Mouse (Mus musculus) heart, adult 9 months (tissue): Measurements from ENCODE around the gene Dnm2.
A peak's percentile ranks its signal among the peaks of the same experiment; 100 is the strongest.
"Not testable (repeated sequence)": the region's sequence is repeated elsewhere in the genome, so short reads cannot be mapped to it uniquely, and the experiment has no call there.

Experiments used
- DNase-seq, 2 experiments: peaks; one replicate each; pipeline ENCODE4 v3.0.0; 2022; ENCODE audit warnings: low spot score in 2 of 2

Dnm2 gene

DNA sequence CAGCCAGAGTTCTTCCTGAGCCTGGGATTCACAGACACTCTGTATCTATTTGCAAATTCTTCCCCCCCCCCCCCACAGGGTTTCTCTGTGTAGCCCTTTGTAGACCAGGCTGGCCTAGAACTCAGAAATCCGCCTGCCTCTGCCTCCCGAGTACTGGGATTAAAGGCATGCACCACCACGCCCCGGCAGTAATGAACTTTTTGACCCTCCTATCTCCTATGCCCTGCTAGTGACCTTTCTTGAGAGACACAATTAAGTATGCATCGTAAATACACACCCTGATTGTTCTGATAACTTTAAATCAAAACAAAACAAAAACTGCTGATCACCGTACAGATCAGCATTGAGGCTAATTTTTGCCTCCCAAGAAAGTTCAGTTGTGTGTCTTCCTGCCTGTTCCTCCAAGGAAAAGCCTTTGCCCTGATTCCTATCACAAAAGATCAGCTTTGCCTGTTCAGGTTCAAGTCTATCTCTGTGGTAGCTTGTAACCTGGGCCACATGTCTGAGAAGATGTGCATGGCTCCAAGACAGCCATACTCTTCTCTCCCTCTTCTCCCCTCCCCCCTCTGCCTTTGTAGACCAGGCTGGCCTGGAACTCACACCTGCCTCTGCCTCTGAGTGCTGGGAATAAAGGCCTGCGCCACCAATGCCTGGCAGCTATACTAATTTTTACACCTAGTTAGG lies 31.7 kb downstream of the Dnm2 start:
- no peak for DNase-seq

DNA sequence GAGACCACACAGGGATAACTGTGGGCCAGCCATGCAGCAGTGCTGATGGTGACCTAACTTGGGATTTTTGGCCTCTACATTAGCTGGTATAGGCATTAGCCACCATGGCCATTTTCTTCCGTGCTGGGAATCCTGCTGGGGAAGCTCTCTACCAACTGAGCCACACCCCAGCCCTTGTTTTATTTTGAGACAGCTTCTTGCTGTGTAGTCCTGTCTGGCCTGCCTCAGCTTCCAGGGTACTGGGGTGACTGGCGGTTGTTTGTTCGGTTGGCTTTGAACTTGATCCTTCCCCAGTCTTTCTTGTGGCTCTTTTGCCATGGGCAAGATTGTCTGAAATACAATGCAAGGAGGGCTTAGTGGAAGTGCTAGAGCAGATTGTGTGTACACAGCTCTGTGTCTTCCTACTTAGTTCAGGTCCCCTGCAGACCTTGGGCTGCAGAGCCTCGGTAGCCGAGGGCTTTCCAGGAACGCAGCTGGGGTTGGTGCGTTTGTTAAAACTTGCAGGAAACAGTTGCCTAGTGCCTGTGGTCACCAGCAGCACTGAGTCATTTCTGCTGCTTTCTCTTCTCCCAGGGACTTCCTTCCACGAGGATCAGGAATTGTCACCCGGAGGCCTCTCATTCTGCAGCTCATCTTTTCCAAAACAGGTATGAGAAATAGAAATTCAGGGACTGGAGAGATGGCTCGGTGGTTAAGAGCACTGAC lies 32.4 kb downstream of the Dnm2 start:
- DNase-seq: no peak

DNA sequence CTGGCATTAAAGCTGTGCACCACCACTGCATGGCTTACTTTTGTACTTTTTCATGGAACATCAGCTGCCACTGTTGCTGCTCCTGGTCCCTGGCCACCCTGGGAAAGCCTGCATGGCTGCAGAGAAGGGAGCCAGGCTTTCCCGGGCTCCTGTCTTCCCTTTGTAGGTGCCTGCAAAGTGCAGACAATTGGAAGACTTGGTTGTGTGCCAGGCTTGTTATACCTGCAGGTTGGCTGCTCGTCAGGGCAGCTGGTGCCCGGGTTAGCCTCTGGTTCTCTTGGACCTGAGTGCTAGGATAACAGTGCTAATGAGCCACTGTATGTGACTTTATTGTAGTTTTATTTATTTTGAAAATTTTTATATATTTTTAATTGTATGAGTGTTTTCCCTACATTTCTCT lies 34.1 kb downstream of the Dnm2 start:
- no peak for DNase-seq

DNA sequence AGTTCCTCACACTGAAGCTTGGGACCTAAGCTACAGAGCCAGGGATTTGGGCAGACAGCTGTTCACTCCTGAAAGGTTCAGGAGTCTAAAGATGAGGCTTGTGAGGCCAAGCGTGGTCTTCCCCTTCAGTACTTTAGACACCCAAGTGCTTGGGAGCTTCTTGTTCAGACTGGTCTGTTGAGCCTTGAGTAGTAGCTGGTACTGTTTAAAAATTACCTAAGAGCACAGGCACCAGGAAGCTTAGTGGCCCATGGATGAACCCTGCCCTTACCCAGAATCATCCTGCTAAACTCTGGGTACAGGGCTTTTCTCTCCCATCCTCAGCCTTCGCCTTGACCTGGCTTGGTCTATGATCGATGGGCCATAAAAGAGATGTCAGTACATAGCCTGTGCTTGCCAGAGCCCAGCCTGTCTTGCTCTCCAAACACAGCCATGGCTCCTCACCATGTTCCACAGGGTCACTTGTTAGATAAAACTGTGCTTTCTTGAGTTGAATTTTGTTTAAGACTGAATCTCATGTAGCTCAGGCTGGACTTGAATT lies 35.8 kb downstream of the Dnm2 start:
- DNase-seq: no peak

DNA sequence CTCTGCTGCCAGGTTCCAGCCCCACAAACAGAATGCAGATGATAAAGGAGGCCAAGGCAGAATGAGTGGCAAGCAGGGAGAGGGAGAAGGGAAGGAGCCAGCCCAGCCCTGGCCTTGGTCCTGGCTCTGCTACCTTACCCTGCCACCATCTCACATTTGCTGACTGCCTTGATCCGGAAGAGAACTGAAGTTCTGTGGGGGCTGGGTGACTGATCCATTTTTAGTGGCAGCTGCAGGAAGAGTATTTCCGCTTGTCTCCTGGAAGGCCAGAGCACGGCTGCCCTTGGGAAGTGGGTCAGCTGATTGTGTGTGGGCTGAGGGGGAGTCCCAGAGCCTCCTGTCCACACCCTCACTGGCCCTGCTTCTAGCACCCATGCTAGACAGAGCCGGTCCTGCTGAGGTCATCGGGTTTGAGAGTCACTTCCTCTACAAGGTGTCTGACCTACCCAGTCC lies 38.5 kb downstream of the Dnm2 start:
- peak; percentile 87 to 89 for DNase-seq

DNA sequence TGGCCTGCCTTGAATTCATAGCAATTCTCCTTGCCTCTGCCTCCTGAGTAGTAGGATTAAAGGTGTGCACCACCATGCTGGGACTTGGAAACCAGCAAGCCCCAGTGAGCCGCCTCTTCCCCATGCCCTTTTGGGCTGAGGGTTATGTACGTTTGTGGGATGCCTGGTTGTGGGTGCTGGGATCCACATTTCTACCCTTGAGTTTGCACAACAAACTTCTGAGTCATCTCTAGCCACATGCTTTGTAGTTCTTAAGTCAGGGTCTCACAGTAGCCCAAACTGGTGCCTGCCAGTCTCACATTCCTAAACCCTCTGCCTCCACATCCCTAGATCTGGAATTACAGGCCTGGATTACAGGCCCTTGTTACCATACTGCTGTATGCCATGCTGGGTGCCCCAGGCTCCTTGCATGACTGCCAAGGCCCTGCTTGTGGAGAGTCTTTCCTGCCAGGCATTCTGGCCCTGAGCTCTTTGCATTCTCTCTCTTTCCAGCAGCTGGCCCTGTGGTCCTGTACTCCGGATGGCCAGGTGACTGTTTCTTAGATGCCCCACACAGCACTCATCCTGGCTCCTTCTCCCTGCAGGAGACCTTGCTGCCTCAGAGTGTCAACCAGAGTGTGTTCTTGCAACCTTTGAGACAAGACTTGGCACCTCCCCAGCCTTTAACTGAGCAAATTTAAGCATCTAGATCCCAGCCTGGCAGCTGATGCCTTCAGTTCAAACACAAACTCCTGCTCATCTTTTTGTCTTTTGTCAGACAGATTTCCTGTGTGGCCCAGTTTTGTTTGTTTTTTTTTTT lies 39.3 kb downstream of the Dnm2 start:
- no peak for DNase-seq

DNA sequence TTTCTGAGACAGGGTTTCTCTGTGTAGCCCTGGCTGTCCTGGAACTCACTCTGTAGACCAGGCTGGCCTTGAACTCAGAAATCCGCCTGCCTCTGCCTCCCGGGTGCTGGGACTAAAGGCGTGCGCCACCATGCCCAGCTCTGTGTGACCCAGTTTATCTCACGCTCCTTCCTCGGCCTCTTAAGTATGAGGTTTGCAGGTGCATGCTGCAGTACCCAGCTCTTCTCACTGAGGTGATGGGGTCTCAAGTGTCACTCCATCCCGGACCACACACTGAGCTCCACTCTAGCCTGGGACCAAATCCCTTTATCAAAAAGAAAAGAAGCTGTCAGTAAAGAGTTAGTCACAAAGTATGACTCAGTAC lies 39.8 kb downstream of the Dnm2 start:
- DNase-seq: not testable (repeated sequence)

DNA sequence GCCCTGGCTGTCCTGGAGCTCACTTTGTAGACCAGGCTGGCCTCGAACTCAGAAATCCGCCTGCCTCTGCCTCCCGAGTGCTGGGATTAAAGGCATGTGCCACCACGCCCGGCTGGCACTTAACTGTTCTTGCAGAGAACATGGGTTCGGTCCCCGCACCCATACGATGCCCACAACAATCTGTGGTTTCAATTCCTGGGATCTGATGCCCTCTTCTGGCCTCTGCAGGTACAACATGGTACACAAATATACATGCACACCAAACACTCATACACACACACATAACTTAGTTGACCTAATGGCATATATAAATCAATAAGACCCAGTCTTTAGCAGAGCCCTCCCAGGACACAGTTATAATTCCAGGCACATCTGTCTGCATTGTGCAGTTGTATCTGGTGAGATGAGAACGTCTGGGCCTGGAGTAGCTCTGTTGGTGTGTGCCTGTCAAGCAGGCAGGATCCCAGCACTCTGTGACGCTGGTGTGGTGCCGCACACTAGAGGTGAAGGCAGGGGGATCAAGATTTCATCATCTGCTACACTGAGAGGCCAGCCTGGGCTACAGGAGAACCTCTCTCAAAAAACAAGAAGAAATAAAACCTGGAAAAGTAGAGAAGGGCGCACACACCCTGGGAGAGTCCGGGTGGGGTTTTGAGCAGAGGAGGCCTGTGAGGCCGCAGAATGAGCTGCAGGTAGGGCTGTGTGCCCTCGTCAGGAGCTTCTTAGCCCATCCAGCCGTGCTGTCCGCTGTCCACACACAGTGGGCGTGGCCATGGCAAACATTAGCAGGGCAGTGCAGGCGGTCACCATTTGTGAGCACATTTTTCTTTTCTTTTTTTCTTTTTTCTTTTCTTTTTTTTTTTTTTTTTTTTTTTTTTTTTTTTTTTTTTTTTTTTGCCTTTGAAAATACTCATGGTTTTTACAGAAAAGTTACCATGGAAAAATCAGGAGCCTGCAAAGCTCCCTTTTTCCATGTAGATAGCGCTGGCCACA lies 44.6 kb downstream of the Dnm2 start:
- peak in 1 of 2 experiments; percentile 53 for DNase-seq

DNA sequence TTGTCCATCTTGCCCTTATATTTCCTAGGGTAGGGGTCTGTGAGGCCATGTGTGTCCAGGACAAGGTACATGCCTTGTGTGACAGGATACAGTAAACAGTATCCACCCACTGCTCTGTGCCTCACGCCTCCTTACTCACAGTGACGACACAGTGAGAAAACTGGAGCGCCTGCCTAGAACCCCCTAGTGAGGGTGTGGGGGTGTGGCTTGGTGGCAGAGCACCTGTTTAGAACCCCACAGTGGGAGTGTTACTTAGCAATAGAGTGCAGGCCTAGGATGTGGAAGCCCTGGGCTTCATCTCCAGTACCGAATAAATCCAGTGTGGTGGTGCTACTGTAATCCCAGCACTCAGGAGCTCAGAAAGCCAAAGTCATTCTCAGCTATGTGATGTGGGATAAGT lies 48.2 kb downstream of the Dnm2 start:
- no peak for DNase-seq

DNA sequence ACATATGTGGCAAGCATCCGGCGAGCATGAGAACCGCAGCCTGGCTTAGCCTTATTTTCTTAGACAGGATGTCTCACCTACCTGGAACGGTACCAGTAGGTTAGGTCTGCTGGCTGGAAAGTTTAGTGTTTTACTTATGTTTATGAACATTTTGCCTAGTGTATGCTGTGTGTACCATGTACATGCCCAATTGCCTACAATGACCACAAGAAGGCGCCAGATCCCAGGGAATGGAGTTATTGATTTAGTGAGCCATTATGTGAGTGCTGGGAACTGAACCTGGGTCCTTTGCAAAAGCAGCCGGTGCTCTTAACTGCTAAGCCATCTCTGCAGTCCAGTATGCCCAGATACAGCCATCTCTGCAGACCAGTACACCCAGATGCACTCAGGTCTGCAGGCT lies 53.0 kb downstream of the Dnm2 start:
- DNase-seq: no peak

DNA sequence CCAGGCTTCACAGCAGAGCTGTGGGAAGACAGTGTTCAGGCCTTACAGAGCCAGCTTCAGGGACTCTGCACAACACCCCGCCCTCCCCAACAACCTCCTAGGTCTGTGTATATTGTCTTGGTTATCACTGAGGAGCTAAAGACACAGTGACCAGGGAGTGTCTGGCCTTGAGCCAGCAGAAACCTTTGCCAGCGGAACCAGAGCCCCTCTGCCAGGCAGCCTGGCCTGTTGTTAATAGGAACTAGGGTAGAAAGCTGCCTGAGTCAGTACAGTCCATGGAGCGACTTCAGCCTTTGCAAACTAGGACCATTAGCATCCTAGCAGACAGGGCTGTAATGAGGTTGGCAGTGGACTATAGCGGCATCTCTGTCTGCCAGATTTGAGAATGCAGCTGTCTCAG lies 59.4 kb downstream of the Dnm2 start:
- DNase-seq: no peak

DNA sequence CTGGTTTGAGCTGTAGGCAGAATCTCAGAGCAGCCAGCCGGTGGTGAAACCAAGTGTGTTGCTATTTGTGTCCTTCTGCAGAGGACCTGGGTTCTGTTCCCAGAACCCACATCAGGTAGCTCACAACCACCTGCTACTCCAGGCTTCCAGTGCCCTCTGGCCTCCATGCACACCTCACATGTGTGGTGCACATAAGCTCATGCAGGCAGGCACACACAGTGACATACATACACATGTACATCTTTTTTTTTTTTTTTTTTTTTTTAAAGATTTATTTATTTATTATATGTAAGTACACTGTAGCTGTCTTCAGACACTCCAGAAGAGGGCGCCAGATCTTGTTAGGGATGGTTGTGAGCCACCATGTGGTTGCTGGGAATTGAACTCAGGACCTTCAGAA lies 63.5 kb downstream of the Dnm2 start:
- DNase-seq: not testable (repeated sequence)

DNA sequence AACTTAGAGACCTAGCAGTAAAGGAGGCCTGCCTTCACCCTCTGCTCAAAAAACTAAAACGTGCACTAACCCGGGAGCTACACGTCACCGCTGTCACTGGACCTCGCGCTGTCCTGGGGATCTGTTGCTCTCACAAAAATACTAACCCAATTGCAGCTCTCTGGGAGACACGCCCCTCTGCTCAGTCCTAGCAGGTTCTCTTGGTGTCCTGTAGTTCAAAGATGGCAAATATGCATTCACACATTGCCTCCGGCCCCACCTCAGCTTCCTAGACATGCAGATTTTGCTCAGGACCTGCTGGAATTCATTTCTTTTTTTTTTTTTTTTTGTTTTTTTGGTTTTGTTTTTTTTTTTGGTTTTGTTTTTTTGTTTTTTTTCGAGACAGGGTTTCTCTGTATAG lies 66.0 kb downstream of the Dnm2 start:
- no peak for DNase-seq

DNA sequence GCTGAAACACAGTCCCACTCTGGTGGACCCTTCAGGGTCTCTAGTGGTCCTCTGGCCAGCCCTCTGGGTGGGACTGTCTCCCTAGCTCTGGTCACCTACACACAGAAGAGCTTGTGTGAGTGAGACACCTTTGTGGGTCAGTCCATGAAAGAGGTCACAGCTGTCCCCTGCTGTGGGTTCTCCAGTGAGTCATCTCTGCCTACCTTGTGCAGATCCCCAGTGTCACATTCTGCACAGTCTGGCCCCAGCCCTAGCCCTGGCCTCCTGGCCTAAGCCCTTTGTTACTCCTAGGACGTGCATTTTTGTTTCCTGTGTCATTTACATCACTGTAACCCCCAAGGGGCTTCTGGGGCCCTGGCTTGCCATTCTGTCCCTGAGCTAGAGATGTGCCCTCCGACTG lies 69.2 kb downstream of the Dnm2 start:
- DNase-seq: no peak

DNA sequence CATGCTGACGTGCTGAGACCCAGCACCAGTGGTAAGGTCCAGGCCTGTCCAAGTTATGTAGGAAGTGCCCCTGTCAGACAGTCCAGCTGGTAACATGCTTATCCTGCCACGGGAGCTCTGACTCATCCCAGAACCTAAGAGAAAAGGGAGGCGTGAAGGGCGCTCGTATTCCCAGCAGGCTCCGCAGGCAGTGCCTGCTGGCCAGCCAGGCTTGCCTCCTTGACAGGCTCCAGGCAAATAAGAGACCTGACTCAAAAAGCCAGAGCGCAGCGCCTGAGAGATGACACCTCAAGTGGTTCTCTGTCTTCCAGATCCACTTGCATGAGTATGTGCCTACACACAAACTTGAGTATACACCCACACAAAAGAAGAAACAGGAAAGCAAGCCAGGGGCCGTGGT lies 70.0 kb downstream of the Dnm2 start:
- DNase-seq: no peak

DNA sequence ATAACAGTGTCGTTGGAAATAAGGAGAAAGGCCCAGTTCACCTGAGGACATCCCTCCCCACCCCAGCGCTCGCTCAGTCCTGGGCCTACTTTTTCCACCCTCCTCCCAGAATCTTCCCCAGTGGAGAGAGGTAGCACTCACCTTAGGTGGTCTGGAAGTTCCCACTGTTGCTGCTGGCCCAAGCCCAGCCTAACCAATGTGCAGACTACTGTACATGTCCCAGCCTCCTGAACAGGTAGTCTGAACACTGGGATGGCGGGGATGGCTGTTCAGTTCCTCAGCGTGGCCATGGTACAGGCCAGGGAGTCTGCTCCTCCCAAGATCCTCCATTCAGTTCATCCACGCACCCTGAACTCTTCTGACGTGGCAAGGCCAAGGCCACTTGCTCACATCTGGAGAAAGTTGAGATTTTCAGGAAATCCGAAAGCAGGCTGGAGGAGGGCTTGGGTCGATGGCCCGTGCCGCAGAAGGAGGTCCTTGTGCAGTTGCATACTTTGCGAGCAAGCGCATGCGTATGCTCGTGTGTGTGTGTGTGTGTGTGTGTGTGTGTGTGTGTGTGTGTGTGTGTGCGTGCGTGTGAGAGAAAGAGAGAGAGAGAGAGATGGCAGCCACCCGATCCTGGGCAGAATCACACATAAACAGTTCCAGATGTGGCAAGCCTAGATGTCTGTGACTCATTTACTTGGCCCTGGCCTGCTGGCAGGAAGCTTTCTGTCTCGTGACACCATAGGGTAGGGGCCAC lies 71.8 kb downstream of the Dnm2 start:
- peak; percentile 54 to 61 for DNase-seq

DNA sequence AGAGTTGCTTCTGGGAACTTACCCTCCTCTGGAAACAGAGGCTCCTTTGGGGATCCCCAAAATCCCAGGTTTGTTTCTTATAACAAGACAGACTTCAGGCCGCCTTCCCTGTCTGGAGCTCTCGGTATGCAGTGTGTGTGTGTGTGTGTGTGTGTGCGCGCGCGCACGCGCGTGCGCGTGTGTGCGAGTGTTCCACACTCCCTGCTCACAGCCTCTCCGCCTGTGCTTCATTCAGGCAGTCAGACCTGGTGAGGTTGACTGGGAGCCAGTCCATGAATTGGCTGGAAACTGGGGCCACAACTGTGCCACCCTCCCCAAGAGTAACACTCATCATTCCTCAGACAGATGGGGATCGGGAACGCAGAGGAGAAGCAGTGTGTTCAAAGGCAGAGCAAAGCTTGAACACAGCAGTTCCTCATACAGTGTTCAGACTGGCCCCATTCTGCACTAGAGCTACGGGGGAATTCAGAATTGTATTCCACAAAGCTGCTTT lies 72.4 kb downstream of the Dnm2 start:
- no peak for DNase-seq

DNA sequence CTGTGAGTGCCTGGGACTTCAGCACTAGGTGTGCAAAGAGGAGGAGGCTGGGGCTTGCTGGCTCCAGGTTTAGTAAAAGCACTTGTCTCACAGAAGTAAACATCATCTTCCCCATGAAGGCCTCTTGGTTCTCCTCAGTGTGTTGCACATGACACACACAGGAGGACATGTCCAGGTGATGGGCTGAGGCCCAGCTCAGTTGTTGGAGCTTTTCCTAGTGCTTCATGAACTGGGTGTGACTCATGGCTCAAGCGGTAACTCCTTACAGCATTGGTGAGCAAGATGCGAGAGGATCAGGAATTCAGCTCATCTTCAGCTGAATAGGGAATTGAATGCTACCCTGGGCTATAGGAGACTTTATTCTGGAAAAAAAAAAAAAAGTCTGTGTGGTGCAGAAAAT lies 73.0 kb downstream of the Dnm2 start:
- DNase-seq: no peak

DNA sequence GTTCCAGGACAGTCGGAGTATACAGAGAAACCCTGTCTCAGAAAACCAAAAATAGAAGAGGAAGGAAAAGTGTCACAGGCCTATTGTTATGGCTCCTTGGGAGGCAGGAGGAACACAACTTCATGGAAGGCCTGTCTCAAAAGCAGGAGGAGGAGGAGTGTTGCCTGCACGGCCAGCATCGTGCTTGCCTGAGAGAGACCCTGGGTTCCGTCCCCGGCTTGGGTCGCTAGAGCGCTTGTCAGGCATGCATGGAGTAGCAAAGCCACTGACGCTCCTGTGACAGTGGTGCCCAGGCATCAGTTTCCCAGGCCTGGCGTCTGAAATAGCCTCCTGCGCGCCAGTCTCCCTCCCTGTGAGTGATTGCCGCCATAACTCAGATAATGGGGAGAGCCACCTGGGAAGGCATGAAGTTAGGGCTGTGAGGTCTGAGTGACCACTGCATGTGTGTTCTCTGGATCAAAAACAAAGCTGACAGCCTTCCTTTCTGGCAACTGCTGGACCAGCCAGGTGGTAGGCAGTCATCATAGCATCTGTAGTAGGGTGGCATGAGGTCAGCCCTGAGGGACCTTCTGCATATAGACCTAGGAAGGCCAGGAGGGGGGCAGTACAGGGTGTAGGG lies 73.7 kb downstream of the Dnm2 start:
- no peak for DNase-seq

DNA sequence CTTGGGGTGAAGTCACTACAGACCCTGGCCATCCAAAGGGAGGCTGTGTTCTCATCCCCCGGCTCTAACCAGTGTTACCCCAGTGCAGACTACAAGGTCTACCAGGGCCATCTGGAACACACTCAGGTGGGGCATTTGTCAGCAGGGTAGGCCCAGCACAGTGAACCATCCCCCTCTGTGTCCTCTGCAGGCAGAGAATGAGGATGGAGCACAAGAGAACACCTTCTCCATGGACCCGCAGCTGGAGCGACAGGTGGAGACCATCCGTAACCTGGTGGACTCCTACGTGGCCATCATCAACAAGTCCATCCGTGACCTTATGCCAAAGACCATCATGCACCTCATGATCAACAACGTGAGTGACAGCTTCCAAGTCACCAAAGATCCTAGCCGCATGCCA lies 78.6 kb downstream of the Dnm2 start:
- no peak for DNase-seq
